Mouse (Mus musculus): ENCODE measurements at regions not wholly inside any gene's neighbourhood (a gene's known extent, or its start where the extent isn't known, plus 50 kb on each side); places are given as distances from the start of the nearest gene placed in this dataset.

GRCm38 (mm10) chr3:120217710-120218109, 433.4 kb upstream of the Ptbp2 start:
- WGBS = 80% methylated on average over 3 of the region's 3 CpGs
- Histone ChIP-seq H3K9ac (ENCODE audit: low read length) (no peak overlapping the region), H3K4me1 (ENCODE audit: control insufficient read depth, insufficient read depth, low read length) (peaks cover 2% of the 10 kb centered on the region; the same call in 1 of the 2 replicates), H3K36me3 (ENCODE audit: control insufficient read depth, insufficient read depth, low read length) (no peaks in the 10 kb centered on the region), H3K4me2 (no peak overlapping the region), H3K9me3 (ENCODE audit: control insufficient read depth, low read length) (no peaks in the 10 kb centered on the region), H3K4me3 (ENCODE audit: low read depth, low read length) (no peak overlapping the region), H3K27ac (ENCODE audit: low read depth, low read length) (no peak overlapping the region), H3K27me3 (ENCODE audit: control insufficient read depth, insufficient read depth, low read length) (no peaks in the 10 kb centered on the region)
- ATAC-seq (ENCODE audit: low FRiP score) (peak; percentile 64; the same call in 1 of the 2 replicates), DNase-seq (ENCODE audit: low spot score, missing footprints) (no peak)

- H3K4me2 ChIP-seq = no peak overlapping the region
- no peak overlapping the region for H3K4me3 ChIP-seq (ENCODE audit: low read depth, low read length)
- H3K27me3 ChIP-seq (ENCODE audit: control insufficient read depth, insufficient read depth, low read length) = no peaks in the 10 kb centered on the region
- 83% methylated on average over 12 of the region's 12 CpGs for WGBS
- DNase-seq (ENCODE audit: low spot score, missing footprints) = no peak
- H3K27ac ChIP-seq (ENCODE audit: low read depth, low read length) = no peak overlapping the region
- H3K9me3 ChIP-seq (ENCODE audit: control insufficient read depth, low read length) = no peaks in the 10 kb centered on the region
- no peak overlapping the region for H3K9ac ChIP-seq (ENCODE audit: low read length)
- H3K4me1 ChIP-seq (ENCODE audit: control insufficient read depth, insufficient read depth, low read length) = peaks cover 2% of the 10 kb centered on the region; the same call in 1 of the 2 replicates
- ATAC-seq (ENCODE audit: low FRiP score) = 0 out of 2 replicates have a peak, but pooled peaks have one; percentile 48
- H3K36me3 ChIP-seq (ENCODE audit: control insufficient read depth, insufficient read depth, low read length) = no peaks in the 10 kb centered on the region
Observed at GRCm38 (mm10) chr3:120214616-120215250, 430.5 kb upstream of the Ptbp2 start.

- DNase-seq (ENCODE audit: low spot score, missing footprints) (no peak), ATAC-seq (ENCODE audit: low FRiP score) (no peak)
- Histone ChIP-seq H3K27me3 (ENCODE audit: control insufficient read depth, insufficient read depth, low read length) (no peaks in the 10 kb centered on the region), H3K4me2 (no peak overlapping the region), H3K36me3 (ENCODE audit: control insufficient read depth, insufficient read depth, low read length) (no peaks in the 10 kb centered on the region), H3K4me1 (ENCODE audit: control insufficient read depth, insufficient read depth, low read length) (no peaks in the 10 kb centered on the region), H3K9me3 (ENCODE audit: control insufficient read depth, low read length) (no peaks in the 10 kb centered on the region), H3K4me3 (ENCODE audit: low read depth, low read length) (no peak overlapping the region), H3K9ac (ENCODE audit: low read length) (no peak overlapping the region), H3K27ac (ENCODE audit: low read depth, low read length) (no peak overlapping the region)
- WGBS = 94% methylated on average over 2 of the region's 2 CpGs
Observed at GRCm38 (mm10) chr3:120199403-120199802, 415.1 kb upstream of the Ptbp2 start.

GRCm38 (mm10) chr3:120194501-120194900, 410.2 kb upstream of the Ptbp2 start:
- H3K27ac ChIP-seq (ENCODE audit: low read depth, low read length) = no peak overlapping the region
- DNase-seq (ENCODE audit: low spot score, missing footprints) = peak; percentile 56
- no peaks in the 10 kb centered on the region for H3K4me1 ChIP-seq (ENCODE audit: control insufficient read depth, insufficient read depth, low read length)
- H3K27me3 ChIP-seq (ENCODE audit: control insufficient read depth, insufficient read depth, low read length) = no peaks in the 10 kb centered on the region
- H3K4me3 ChIP-seq (ENCODE audit: low read depth, low read length) = no peak overlapping the region
- no peak overlapping the region for H3K4me2 ChIP-seq
- H3K9me3 ChIP-seq (ENCODE audit: control insufficient read depth, low read length) = no peaks in the 10 kb centered on the region
- no peak for ATAC-seq (ENCODE audit: low FRiP score)
- WGBS = 73% methylated on average over 3 of the region's 3 CpGs
- H3K9ac ChIP-seq (ENCODE audit: low read length) = no peak overlapping the region
- no peaks in the 10 kb centered on the region for H3K36me3 ChIP-seq (ENCODE audit: control insufficient read depth, insufficient read depth, low read length)

- no peak overlapping the region for H3K4me2 ChIP-seq
- no peaks in the 10 kb centered on the region for H3K36me3 ChIP-seq (ENCODE audit: control insufficient read depth, insufficient read depth, low read length)
- no peaks in the 10 kb centered on the region for H3K4me1 ChIP-seq (ENCODE audit: control insufficient read depth, insufficient read depth, low read length)
- ATAC-seq (ENCODE audit: low FRiP score) (peak; percentile 75; the same call in 1 of the 2 replicates), DNase-seq (ENCODE audit: low spot score, missing footprints) (peak; percentile 95)
- H3K4me3 ChIP-seq (ENCODE audit: low read depth, low read length) = no peak overlapping the region
- WGBS = 39% methylated on average over 15 of the region's 15 CpGs
- no peaks in the 10 kb centered on the region for H3K9me3 ChIP-seq (ENCODE audit: control insufficient read depth, low read length)
- H3K27ac ChIP-seq (ENCODE audit: low read depth, low read length) = no peak overlapping the region
- no peak overlapping the region for H3K9ac ChIP-seq (ENCODE audit: low read length)
- H3K27me3 ChIP-seq (ENCODE audit: control insufficient read depth, insufficient read depth, low read length) = no peaks in the 10 kb centered on the region
Observed at GRCm38 (mm10) chr3:120192439-120193326, 408.4 kb upstream of the Ptbp2 start.

GRCm38 (mm10) chr3:120189606-120190005, 405.3 kb upstream of the Ptbp2 start:
- no peak overlapping the region for H3K4me3 ChIP-seq (ENCODE audit: low read depth, low read length)
- H3K4me1 ChIP-seq (ENCODE audit: control insufficient read depth, insufficient read depth, low read length) = no peaks in the 10 kb centered on the region
- H3K9ac ChIP-seq (ENCODE audit: low read length) = no peak overlapping the region
- H3K27me3 ChIP-seq (ENCODE audit: control insufficient read depth, insufficient read depth, low read length) = no peaks in the 10 kb centered on the region
- WGBS = 86% methylated on average over 1 of the region's 1 CpGs
- no peaks in the 10 kb centered on the region for H3K36me3 ChIP-seq (ENCODE audit: control insufficient read depth, insufficient read depth, low read length)
- no peaks in the 10 kb centered on the region for H3K9me3 ChIP-seq (ENCODE audit: control insufficient read depth, low read length)
- ATAC-seq (ENCODE audit: low FRiP score) (no peak), DNase-seq (ENCODE audit: low spot score, missing footprints) (no peak)
- H3K4me2 ChIP-seq = no peak overlapping the region
- no peak overlapping the region for H3K27ac ChIP-seq (ENCODE audit: low read depth, low read length)

GRCm38 (mm10) chr3:120180931-120181610, 396.8 kb upstream of the Ptbp2 start:
- DNase-seq (ENCODE audit: low spot score, missing footprints) (no peak), ATAC-seq (ENCODE audit: low FRiP score) (no peak)
- H3K9ac ChIP-seq (ENCODE audit: low read length) = no peak overlapping the region
- H3K9me3 ChIP-seq (ENCODE audit: control insufficient read depth, low read length) = no peaks in the 10 kb centered on the region
- H3K4me2 ChIP-seq = no peak overlapping the region
- no peaks in the 10 kb centered on the region for H3K27me3 ChIP-seq (ENCODE audit: control insufficient read depth, insufficient read depth, low read length)
- WGBS = 83% methylated on average over 5 of the region's 5 CpGs
- no peak overlapping the region for H3K27ac ChIP-seq (ENCODE audit: low read depth, low read length)
- H3K36me3 ChIP-seq (ENCODE audit: control insufficient read depth, insufficient read depth, low read length) = no peaks in the 10 kb centered on the region
- H3K4me1 ChIP-seq (ENCODE audit: control insufficient read depth, insufficient read depth, low read length) = no peaks in the 10 kb centered on the region
- no peak overlapping the region for H3K4me3 ChIP-seq (ENCODE audit: low read depth, low read length)

- ATAC-seq (ENCODE audit: low FRiP score) (no peak), DNase-seq (ENCODE audit: low spot score, missing footprints) (no peak)
- no peaks in the 10 kb centered on the region for H3K27me3 ChIP-seq (ENCODE audit: control insufficient read depth, insufficient read depth, low read length)
- 70% methylated on average over 2 of the region's 2 CpGs for WGBS
- H3K9me3 ChIP-seq (ENCODE audit: control insufficient read depth, low read length) = no peaks in the 10 kb centered on the region
- H3K36me3 ChIP-seq (ENCODE audit: control insufficient read depth, insufficient read depth, low read length) = no peaks in the 10 kb centered on the region
- H3K9ac ChIP-seq (ENCODE audit: low read length) = no peak overlapping the region
- H3K4me1 ChIP-seq (ENCODE audit: control insufficient read depth, insufficient read depth, low read length) = no peaks in the 10 kb centered on the region
- H3K4me3 ChIP-seq (ENCODE audit: low read depth, low read length) = no peak overlapping the region
- no peak overlapping the region for H3K4me2 ChIP-seq
- no peak overlapping the region for H3K27ac ChIP-seq (ENCODE audit: low read depth, low read length)
Observed at GRCm38 (mm10) chr3:120175632-120176031, 391.4 kb upstream of the Ptbp2 start.
